Mouse (Mus musculus): ENCODE measurements around the gene Erg28. TPM values are rescaled to one million over a fixed set of nuclear protein-coding genes. Genes with fewer than 3 reads are reported as not detected.
A peak's percentile ranks its signal among the peaks of the same experiment; 100 is the strongest.

The Erg28 gene
- polyA plus RNA-seq, 1 experiment from 2014 or later = 93.0 TPM

DNA sequence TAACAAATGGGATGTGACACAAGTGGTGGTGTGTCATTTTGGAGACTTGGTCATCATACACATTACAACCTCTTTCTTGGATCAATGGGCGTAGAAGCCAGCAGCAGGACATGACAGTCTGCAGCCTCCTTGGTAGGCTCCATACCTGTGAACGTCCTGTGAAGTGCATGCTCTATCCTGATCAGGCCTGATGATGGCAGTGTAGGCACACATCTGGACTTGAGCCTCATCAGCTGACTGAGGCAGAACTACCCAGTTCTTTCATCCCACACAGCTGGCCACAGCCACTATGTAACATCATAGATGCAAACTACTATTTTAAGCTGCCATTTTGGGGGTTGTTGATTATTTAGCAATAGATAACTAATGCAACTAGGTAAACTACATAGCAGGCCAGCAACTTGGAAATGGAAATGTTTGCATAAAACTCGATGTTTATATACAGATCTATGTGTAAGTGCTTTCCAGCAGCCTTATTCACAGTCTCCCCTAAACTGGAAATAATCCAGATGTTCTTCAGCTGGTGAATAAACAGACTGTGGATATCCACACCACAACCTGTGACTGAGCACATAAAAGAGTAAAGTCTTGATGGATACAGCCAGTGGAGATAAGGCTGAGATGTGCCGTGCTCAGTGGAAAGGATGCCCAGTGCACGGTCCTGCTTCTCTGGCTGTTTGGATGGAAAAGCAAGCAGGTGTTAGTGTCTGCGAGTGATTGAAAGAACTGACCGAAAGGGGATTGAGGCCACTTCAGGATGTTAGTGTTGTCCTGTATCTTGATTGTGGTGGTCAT lies 24.0 kb upstream of the Erg28 start:
- H3K9me3 ChIP-seq = no peaks in the 10 kb centered on the region
- no peak overlapping the region for H3K27ac ChIP-seq
- H3K36me3 ChIP-seq = peaks cover 33% of the 10 kb centered on the region
- whole genome bisulfite sequencing = 86% methylated on average over 7 of the region's 7 CpGs
- H3K4me2 ChIP-seq (replicated peaks) = no peak overlapping the region
- H3K9ac ChIP-seq (replicated peaks) = no peak overlapping the region
- no peak overlapping the region for H3K4me3 ChIP-seq (replicated peaks)
- H3K4me1 ChIP-seq (replicated peaks) = no peaks in the 10 kb centered on the region
- H3K27me3 ChIP-seq = no peaks in the 10 kb centered on the region
- ATAC-seq = no peak

GRCm38 (mm10) chr12:85839371-85840000 lies 15.1 kb upstream of the Erg28 start:
- Histone ChIP-seq H3K9ac (replicated peaks) (no peak overlapping the region), H3K4me2 (replicated peaks) (no peak overlapping the region), H3K4me3 (replicated peaks) (no peak overlapping the region), H3K27me3 (no peaks in the 10 kb centered on the region), H3K9me3 (no peaks in the 10 kb centered on the region), H3K27ac (no peak overlapping the region), H3K36me3 (peaks cover 14% of the 10 kb centered on the region; the same call in 1 of the 2 replicates), H3K4me1 (replicated peaks) (0 out of 2 replicates have a peak, but pooled peaks cover 5% of the 10 kb centered on the region)
- 91% methylated on average over 12 of the region's 12 CpGs for WGBS
- no peak for ATAC-seq

GRCm38 (mm10) chr12:85837765-85838164 lies 13.4 kb upstream of the Erg28 start:
- 0 out of 2 replicates have a peak, but pooled peaks cover 5% of the 10 kb centered on the region for H3K4me1 ChIP-seq (replicated peaks)
- peaks cover 14% of the 10 kb centered on the region; the same call in 1 of the 2 replicates for H3K36me3 ChIP-seq
- no peak overlapping the region for H3K4me3 ChIP-seq (replicated peaks)
- no peak overlapping the region for H3K4me2 ChIP-seq (replicated peaks)
- ATAC-seq = no peak
- no peaks in the 10 kb centered on the region for H3K9me3 ChIP-seq
- H3K9ac ChIP-seq (replicated peaks) = no peak overlapping the region
- H3K27ac ChIP-seq = no peak overlapping the region
- H3K27me3 ChIP-seq = no peaks in the 10 kb centered on the region
- 90% methylated on average over 2 of the region's 2 CpGs for WGBS

DNA sequence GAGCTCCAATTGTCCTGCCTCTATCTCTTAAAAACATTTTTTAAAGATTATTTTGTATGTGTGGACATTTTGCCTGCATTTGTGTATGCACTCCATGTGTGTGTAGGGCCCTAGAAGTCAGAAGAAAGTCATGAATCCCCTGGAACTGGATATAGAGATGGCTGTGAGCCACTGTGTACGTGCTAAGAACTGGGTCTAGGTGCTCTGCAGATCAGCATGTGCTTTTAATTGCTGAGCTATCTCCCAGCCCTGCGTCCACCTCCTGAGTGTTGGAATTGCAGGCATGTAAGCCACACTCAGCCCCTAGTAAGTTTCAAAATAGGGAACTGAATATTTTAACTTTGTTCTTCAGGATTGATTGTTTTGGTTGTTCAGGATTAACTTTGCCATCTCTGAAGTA lies 10.2 kb upstream of the Erg28 start:
- Histone ChIP-seq H3K4me1 (replicated peaks) (0 out of 2 replicates have a peak, but pooled peaks cover 5% of the 10 kb centered on the region), H3K9ac (replicated peaks) (no peak overlapping the region), H3K9me3 (no peaks in the 10 kb centered on the region), H3K36me3 (peaks cover 23% of the 10 kb centered on the region), H3K27me3 (no peaks in the 10 kb centered on the region), H3K4me3 (replicated peaks) (no peak overlapping the region), H3K27ac (no peak overlapping the region), H3K4me2 (replicated peaks) (no peak overlapping the region)
- WGBS = 75% methylated on average over 2 of the region's 2 CpGs
- ATAC-seq = no peak

DNA sequence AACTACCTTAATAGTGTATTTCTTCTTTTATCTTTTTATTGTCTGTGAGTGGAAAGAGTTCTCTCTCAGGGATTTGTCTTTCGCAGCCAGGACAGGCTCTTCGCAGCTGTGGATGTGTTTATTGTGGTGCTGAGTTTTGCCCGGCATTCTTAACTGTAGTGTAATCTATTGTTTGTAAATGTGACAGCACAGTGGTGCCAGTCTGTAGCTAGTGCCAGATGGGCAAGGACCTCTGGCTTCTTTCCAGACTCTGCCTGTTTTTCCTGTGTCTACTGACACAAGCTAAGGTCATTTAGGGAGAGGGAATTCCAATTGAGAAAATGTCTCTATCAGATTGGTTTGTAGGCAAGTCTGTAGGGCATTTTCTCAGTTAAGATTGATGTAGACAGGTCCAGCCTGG lies 6.3 kb upstream of the Erg28 start:
- Histone ChIP-seq H3K4me3 (replicated peaks) (no peak overlapping the region), H3K4me1 (replicated peaks) (peaks cover 14% of the 10 kb centered on the region), H3K36me3 (peaks cover 32% of the 10 kb centered on the region), H3K27ac (no peak overlapping the region), H3K9ac (replicated peaks) (no peak overlapping the region), H3K4me2 (replicated peaks) (no peak overlapping the region), H3K27me3 (no peaks in the 10 kb centered on the region), H3K9me3 (no peaks in the 10 kb centered on the region)
- WGBS = 93% methylated on average over 3 of the region's 3 CpGs
- no peak for ATAC-seq

DNA sequence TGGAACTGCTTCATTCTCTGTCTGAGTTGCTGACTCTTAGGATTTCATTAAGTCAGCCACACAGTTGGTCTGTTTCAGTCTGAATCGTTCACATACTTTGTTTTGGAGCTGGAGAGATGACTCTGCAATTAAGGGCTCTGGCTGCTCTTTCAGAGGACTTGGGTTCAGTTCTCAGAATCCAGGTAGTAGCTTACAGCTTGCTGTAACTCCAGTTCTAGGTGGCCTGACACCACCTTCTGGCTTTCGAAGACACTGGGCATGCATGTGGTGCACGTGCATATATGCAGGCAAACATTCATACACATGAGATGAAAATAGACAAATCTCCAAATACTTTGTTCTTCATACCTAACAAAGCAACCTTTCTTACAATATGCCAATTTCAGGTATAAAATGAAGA lies 5.5 kb upstream of the Erg28 start:
- 90% methylated on average over 3 of the region's 3 CpGs for WGBS
- Histone ChIP-seq H3K4me1 (replicated peaks) (peaks cover 16% of the 10 kb centered on the region), H3K4me2 (replicated peaks) (no peak overlapping the region), H3K4me3 (replicated peaks) (no peak overlapping the region), H3K9ac (replicated peaks) (no peak overlapping the region), H3K36me3 (peaks cover 32% of the 10 kb centered on the region), H3K27me3 (no peaks in the 10 kb centered on the region), H3K9me3 (no peaks in the 10 kb centered on the region), H3K27ac (no peak overlapping the region)
- ATAC-seq = no peak

DNA sequence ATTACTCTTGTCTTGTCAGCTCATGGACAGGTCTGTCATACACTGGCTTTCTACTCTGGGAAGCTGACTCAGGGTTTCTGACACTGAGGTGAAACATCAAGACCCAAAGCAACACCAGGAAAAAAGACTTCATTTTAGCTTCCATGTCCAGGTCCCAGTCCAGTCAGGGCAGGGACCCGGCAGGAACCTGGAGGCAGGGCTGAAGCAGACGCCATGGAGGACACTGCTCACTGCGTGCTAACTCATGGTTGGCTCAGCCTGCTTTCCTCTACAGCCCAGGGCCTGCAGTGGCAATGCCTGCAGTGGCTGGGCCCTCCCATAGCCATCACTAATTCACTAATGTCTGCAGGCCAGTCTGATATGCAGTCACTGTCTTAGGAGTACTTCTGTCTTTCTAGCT lies 4.5 kb upstream of the Erg28 start:
- Histone ChIP-seq H3K4me1 (replicated peaks) (peaks cover 17% of the 10 kb centered on the region), H3K36me3 (peaks cover 32% of the 10 kb centered on the region), H3K27ac (no peak overlapping the region), H3K9me3 (no peaks in the 10 kb centered on the region), H3K4me2 (replicated peaks) (no peak overlapping the region), H3K9ac (replicated peaks) (no peak overlapping the region), H3K4me3 (replicated peaks) (no peak overlapping the region), H3K27me3 (no peaks in the 10 kb centered on the region)
- ATAC-seq = no peak
- 92% methylated on average over 3 of the region's 3 CpGs for whole genome bisulfite sequencing

DNA sequence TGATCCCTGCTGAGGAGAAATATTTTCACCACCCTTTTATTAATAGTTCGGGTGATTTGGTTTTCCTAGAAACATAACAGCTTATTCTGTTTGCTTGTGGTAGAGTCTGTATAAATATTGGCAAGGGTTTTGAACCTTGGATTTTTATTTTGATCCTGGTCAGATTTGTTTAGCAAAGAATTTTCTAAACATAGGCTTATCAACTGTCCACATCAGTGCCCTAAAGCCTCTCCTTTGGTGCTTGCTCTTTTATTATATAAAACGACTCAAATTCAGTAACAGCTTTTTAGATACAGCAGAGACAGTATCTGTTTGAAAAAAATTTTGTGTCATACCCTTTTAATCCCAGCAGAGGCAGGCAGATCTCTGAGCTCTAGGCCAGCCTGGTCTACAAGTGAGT lies 1.5 kb upstream of the Erg28 start:
- Histone ChIP-seq H3K4me1 (replicated peaks) (peaks cover 32% of the 10 kb centered on the region), H3K27me3 (no peaks in the 10 kb centered on the region), H3K9ac (replicated peaks) (no peak overlapping the region), H3K4me3 (replicated peaks) (peak overlapping the region; percentile 83), H3K4me2 (replicated peaks) (peak overlapping the region; percentile 76), H3K27ac (no peak overlapping the region), H3K36me3 (peaks cover 23% of the 10 kb centered on the region), H3K9me3 (no peaks in the 10 kb centered on the region)
- 80% methylated on average over 2 of the region's 2 CpGs for WGBS
- no peak for ATAC-seq

DNA sequence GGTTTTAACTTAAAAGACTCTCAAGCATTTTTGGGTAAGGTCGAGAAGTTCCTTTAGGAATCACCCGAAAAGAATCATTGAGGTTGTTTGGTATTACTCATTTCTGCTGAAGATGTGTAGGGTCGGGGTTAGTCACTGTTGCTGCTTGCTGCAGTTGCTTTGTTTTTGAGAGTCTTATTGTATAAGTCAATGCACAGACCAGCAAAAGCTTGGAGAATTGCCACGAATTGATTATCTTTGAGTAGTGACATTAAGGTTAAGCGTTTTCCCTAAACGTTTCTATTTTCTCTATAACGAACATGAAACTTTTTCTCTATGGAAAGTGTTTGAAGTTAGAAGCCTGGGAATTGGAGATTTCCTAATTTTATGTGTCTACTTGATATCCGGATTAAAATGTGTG lies 1.0 kb upstream of the Erg28 start:
- H3K4me2 ChIP-seq (replicated peaks) = peak overlapping the region; percentile 76
- 15% methylated on average over 8 of the region's 8 CpGs for WGBS
- peak overlapping the region; percentile 93 for H3K27ac ChIP-seq
- H3K4me1 ChIP-seq (replicated peaks) = peaks cover 32% of the 10 kb centered on the region
- peak overlapping the region; percentile 83 for H3K4me3 ChIP-seq (replicated peaks)
- ATAC-seq = no peak
- H3K9ac ChIP-seq (replicated peaks) = peak overlapping the region; percentile 83
- no peaks in the 10 kb centered on the region for H3K27me3 ChIP-seq
- H3K36me3 ChIP-seq = peaks cover 23% of the 10 kb centered on the region
- no peaks in the 10 kb centered on the region for H3K9me3 ChIP-seq

GRCm38 (mm10) chr12:85822051-85822450 lies 2.3 kb downstream of the Erg28 start:
- Histone ChIP-seq H3K36me3 (peaks cover 33% of the 10 kb centered on the region), H3K27me3 (no peaks in the 10 kb centered on the region), H3K4me2 (replicated peaks) (no peak overlapping the region), H3K27ac (no peak overlapping the region), H3K9me3 (no peaks in the 10 kb centered on the region), H3K9ac (replicated peaks) (no peak overlapping the region), H3K4me1 (replicated peaks) (peaks cover 34% of the 10 kb centered on the region), H3K4me3 (replicated peaks) (no peak overlapping the region)
- WGBS = 77% methylated on average over 9 of the region's 9 CpGs
- ATAC-seq = no peak

- Histone ChIP-seq H3K9me3 (no peaks in the 10 kb centered on the region), H3K36me3 (peaks cover 70% of the 10 kb centered on the region), H3K4me1 (replicated peaks) (0 out of 2 replicates have a peak, but pooled peaks cover 2% of the 10 kb centered on the region), H3K4me3 (replicated peaks) (no peak overlapping the region), H3K4me2 (replicated peaks) (no peak overlapping the region), H3K9ac (replicated peaks) (no peak overlapping the region), H3K27me3 (no peaks in the 10 kb centered on the region), H3K27ac (no peak overlapping the region)
- no peak for ATAC-seq
- WGBS = 86% methylated on average over 2 of the region's 2 CpGs
Observed at GRCm38 (mm10) chr12:85813599-85813998, 10.8 kb downstream of the Erg28 start.

DNA sequence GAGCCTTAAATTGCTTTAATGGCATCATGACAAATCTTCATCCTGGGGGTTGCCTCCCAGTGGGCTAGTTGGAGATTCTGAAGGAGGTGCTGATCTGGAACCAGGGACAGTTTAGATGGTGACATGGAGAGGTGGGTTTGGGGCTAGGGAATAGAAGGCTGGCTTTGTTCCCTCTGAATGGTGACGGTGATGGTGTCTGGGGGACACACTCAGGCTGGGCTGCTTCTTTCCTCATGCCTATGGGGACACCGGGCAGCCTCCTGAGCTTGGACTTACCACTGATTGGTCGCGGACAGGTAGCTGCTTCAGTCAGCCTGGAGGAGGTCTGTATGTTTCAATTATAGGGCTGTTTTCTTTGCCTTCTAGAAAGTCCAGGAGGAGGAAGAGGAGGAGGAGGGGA lies 12.7 kb downstream of the Erg28 start:
- 95% methylated on average over 4 of the region's 4 CpGs for WGBS
- ATAC-seq = no peak
- no peaks in the 10 kb centered on the region for H3K27me3 ChIP-seq
- H3K36me3 ChIP-seq = peaks cover 56% of the 10 kb centered on the region
- no peaks in the 10 kb centered on the region for H3K4me1 ChIP-seq (replicated peaks)
- H3K4me3 ChIP-seq (replicated peaks) = no peak overlapping the region
- H3K27ac ChIP-seq = no peak overlapping the region
- no peaks in the 10 kb centered on the region for H3K9me3 ChIP-seq
- no peak overlapping the region for H3K9ac ChIP-seq (replicated peaks)
- no peak overlapping the region for H3K4me2 ChIP-seq (replicated peaks)

All from midbrain, embryonic 13.5 days (tissue).